Mouse (Mus musculus): Measurements from ENCODE around the gene Cyp2d22.

DNA sequence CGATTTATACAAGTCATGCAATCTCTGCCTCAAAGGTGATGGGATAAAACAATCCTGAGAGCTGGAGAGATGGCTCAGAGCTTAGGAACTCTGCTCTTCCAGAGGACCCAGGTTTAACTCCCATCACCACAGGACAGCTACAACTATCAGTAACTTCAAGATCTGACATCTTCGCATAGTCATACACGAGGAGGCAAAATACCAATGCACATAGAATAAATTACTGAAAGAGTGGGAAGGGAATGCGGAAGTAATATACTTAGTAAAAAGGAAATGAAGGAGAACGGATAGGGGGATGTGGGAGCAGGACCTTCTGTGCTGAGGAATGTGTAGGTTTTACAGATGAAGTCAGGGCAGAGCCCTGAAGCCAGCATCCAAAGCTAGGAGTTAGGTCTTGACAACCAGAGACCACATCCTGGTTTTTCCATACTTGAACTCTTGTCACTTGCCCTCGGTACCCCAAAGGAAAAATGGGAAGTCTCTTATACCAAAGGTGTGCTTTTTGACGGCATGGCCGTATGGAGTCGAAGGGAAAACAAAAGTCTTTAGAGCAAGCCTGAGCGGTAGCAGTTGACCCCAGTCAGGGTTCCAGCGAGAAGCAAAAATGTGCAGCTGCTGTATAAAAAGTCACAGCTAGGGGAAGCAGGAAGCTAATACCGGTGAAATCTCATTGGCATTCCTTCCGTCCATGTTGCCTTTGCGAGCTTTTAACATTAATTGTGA, 33.3 kb downstream of the Cyp2d22 start:
- no peak for TF ChIP-seq CTCF (IDR thresholded peaks at IDR 0.05; ENCODE audit: control insufficient read depth, insufficient read depth, low read length)
- no peak for TF ChIP-seq POLR2A (IDR thresholded peaks at IDR 0.05; ENCODE audit: borderline replicate concordance, control insufficient read depth, low read depth, low read length)

Data from bone marrow, adult 2 months (tissue).